Mouse (Mus musculus): ENCODE results near the gene Akap4. TPM values are rescaled to one million over a fixed set of nuclear protein-coding genes. Genes with fewer than 3 reads are reported as not detected.

Gene Akap4
- not detected in 2 replicates for polyA plus RNA-seq (2015; fragmentation: Nextera tagmentation; extraction: Ambion mirVana)

- no peak within 1 kb of the TSS for H3K4me2 ChIP-seq
- WGBS: 100% methylated on average over 1 of the region's 1 CpGs
- no peaks in the 10 kb centered on the region for H3K27me3 ChIP-seq (replicated peaks)
- H3K9me3 ChIP-seq (replicated peaks): no peaks in the 10 kb centered on the region
- no peak for ATAC-seq (ENCODE audit: low FRiP score)
- no peak within 1 kb of the TSS for H3K27ac ChIP-seq (replicated peaks)
- H3K36me3 ChIP-seq: no peaks in the 10 kb centered on the region
- no peaks in the 10 kb centered on the region for H3K4me1 ChIP-seq
- no peak within 1 kb of the TSS for H3K4me3 ChIP-seq (replicated peaks)
- no peak within 1 kb of the TSS for H3K9ac ChIP-seq (replicated peaks)
Measured at GRCm38 (mm10) chrX:7067219-7067618, at the start of gene Akap4. Gene Akap4, plus strand, starts transcription at chrX:7067519.

GRCm38 (mm10) chrX:7041519-7041918 lies 25.8 kb upstream of the Akap4 start, which contains the start of gene Ccnb3:
Gene Ccnb3, minus strand, starts transcription at chrX:7041619.
- Histone ChIP-seq H3K27me3 (replicated peaks) (no peaks in the 10 kb centered on the region), H3K36me3 (no peaks in the 10 kb centered on the region), H3K4me3 (replicated peaks) (no peak within 1 kb of the TSS), H3K27ac (replicated peaks) (no peak within 1 kb of the TSS), H3K9me3 (replicated peaks) (no peaks in the 10 kb centered on the region), H3K4me1 (no peaks in the 10 kb centered on the region), H3K4me2 (no peak within 1 kb of the TSS), H3K9ac (replicated peaks) (no peak within 1 kb of the TSS)
- 95% methylated on average over 19 of the region's 19 CpGs for WGBS
- no peak for ATAC-seq (ENCODE audit: low FRiP score)

GRCm38 (mm10) chrX:7057056-7057455 lies 10.3 kb upstream of the Akap4 start:
- no peaks in the 10 kb centered on the region for H3K27me3 ChIP-seq (replicated peaks)
- no peaks in the 10 kb centered on the region for H3K36me3 ChIP-seq
- H3K27ac ChIP-seq (replicated peaks): no peak overlapping the region
- no peak overlapping the region for H3K4me3 ChIP-seq (replicated peaks)
- no peak overlapping the region for H3K4me2 ChIP-seq
- H3K9me3 ChIP-seq (replicated peaks): no peaks in the 10 kb centered on the region
- no peaks in the 10 kb centered on the region for H3K4me1 ChIP-seq
- no peak overlapping the region for H3K9ac ChIP-seq (replicated peaks)
- no peak for ATAC-seq (ENCODE audit: low FRiP score)

- no peak overlapping the region for H3K9ac ChIP-seq (replicated peaks)
- no peak overlapping the region for H3K4me3 ChIP-seq (replicated peaks)
- no peak for ATAC-seq (ENCODE audit: low FRiP score)
- H3K9me3 ChIP-seq (replicated peaks): no peaks in the 10 kb centered on the region
- no peaks in the 10 kb centered on the region for H3K27me3 ChIP-seq (replicated peaks)
- no peak overlapping the region for H3K27ac ChIP-seq (replicated peaks)
- H3K36me3 ChIP-seq: no peaks in the 10 kb centered on the region
- H3K4me2 ChIP-seq: no peak overlapping the region
- WGBS: 89% methylated on average over 2 of the region's 2 CpGs
- H3K4me1 ChIP-seq: no peaks in the 10 kb centered on the region
Measured at GRCm38 (mm10) chrX:7057634-7058033, 9.7 kb upstream of the Akap4 start.

- Histone ChIP-seq H3K9me3 (replicated peaks) (no peaks in the 10 kb centered on the region), H3K36me3 (no peaks in the 10 kb centered on the region), H3K4me2 (no peak overlapping the region), H3K4me3 (replicated peaks) (no peak overlapping the region), H3K27me3 (replicated peaks) (no peaks in the 10 kb centered on the region), H3K9ac (replicated peaks) (no peak overlapping the region), H3K4me1 (no peaks in the 10 kb centered on the region), H3K27ac (replicated peaks) (no peak overlapping the region)
- no peak for ATAC-seq (ENCODE audit: low FRiP score)
Measured at GRCm38 (mm10) chrX:7064109-7064508, 3.2 kb upstream of the Akap4 start.

GRCm38 (mm10) chrX:7068002-7068401 lies 683 bp downstream of the Akap4 start:
- no peaks in the 10 kb centered on the region for H3K27me3 ChIP-seq (replicated peaks)
- H3K4me2 ChIP-seq: no peak overlapping the region
- no peaks in the 10 kb centered on the region for H3K4me1 ChIP-seq
- H3K4me3 ChIP-seq (replicated peaks): no peak overlapping the region
- WGBS: 82% methylated on average over 2 of the region's 2 CpGs
- H3K27ac ChIP-seq (replicated peaks): no peak overlapping the region
- no peak for ATAC-seq (ENCODE audit: low FRiP score)
- H3K9ac ChIP-seq (replicated peaks): no peak overlapping the region
- H3K36me3 ChIP-seq: no peaks in the 10 kb centered on the region
- no peaks in the 10 kb centered on the region for H3K9me3 ChIP-seq (replicated peaks)

- Histone ChIP-seq H3K9ac (replicated peaks) (no peak overlapping the region), H3K9me3 (replicated peaks) (no peaks in the 10 kb centered on the region), H3K4me3 (replicated peaks) (no peak overlapping the region), H3K27me3 (replicated peaks) (no peaks in the 10 kb centered on the region), H3K27ac (replicated peaks) (no peak overlapping the region), H3K36me3 (no peaks in the 10 kb centered on the region), H3K4me1 (no peaks in the 10 kb centered on the region), H3K4me2 (no peak overlapping the region)
- 85% methylated on average over 6 of the region's 6 CpGs for WGBS
- no peak for ATAC-seq (ENCODE audit: low FRiP score)
Measured at GRCm38 (mm10) chrX:7079820-7080429, 12.6 kb downstream of the Akap4 start.

GRCm38 (mm10) chrX:7085878-7086277 lies 18.6 kb downstream of the Akap4 start:
- ATAC-seq (ENCODE audit: low FRiP score): no peak
- 84% methylated on average over 1 of the region's 1 CpGs for WGBS
- no peak overlapping the region for H3K27ac ChIP-seq (replicated peaks)
- no peak overlapping the region for H3K4me2 ChIP-seq
- H3K9me3 ChIP-seq (replicated peaks): no peaks in the 10 kb centered on the region
- H3K27me3 ChIP-seq (replicated peaks): no peaks in the 10 kb centered on the region
- H3K4me1 ChIP-seq: no peaks in the 10 kb centered on the region
- H3K4me3 ChIP-seq (replicated peaks): no peak overlapping the region
- no peaks in the 10 kb centered on the region for H3K36me3 ChIP-seq
- no peak overlapping the region for H3K9ac ChIP-seq (replicated peaks)

- Histone ChIP-seq H3K4me3 (replicated peaks) (no peak overlapping the region), H3K27ac (replicated peaks) (no peak overlapping the region), H3K27me3 (replicated peaks) (no peaks in the 10 kb centered on the region), H3K9ac (replicated peaks) (no peak overlapping the region), H3K4me2 (no peak overlapping the region), H3K4me1 (no peaks in the 10 kb centered on the region), H3K36me3 (no peaks in the 10 kb centered on the region), H3K9me3 (replicated peaks) (no peaks in the 10 kb centered on the region)
- no peak for ATAC-seq (ENCODE audit: low FRiP score)
Measured at GRCm38 (mm10) chrX:7090323-7090722, 23.0 kb downstream of the Akap4 start.

GRCm38 (mm10) chrX:7102280-7102679 lies 35.0 kb downstream of the Akap4 start:
- H3K27ac ChIP-seq (replicated peaks): no peak overlapping the region
- no peak overlapping the region for H3K4me2 ChIP-seq
- ATAC-seq (ENCODE audit: low FRiP score): no peak
- no peak overlapping the region for H3K4me3 ChIP-seq (replicated peaks)
- H3K4me1 ChIP-seq: no peaks in the 10 kb centered on the region
- H3K27me3 ChIP-seq (replicated peaks): no peaks in the 10 kb centered on the region
- no peaks in the 10 kb centered on the region for H3K9me3 ChIP-seq (replicated peaks)
- H3K9ac ChIP-seq (replicated peaks): no peak overlapping the region
- no peaks in the 10 kb centered on the region for H3K36me3 ChIP-seq

GRCm38 (mm10) chrX:7114885-7115284 lies 47.6 kb downstream of the Akap4 start:
- H3K36me3 ChIP-seq: no peaks in the 10 kb centered on the region
- no peaks in the 10 kb centered on the region for H3K9me3 ChIP-seq (replicated peaks)
- no peak overlapping the region for H3K4me2 ChIP-seq
- ATAC-seq (ENCODE audit: low FRiP score): no peak
- no peak overlapping the region for H3K9ac ChIP-seq (replicated peaks)
- H3K4me1 ChIP-seq: no peaks in the 10 kb centered on the region
- no peak overlapping the region for H3K27ac ChIP-seq (replicated peaks)
- no peaks in the 10 kb centered on the region for H3K27me3 ChIP-seq (replicated peaks)
- no peak overlapping the region for H3K4me3 ChIP-seq (replicated peaks)
- WGBS: 80% methylated on average over 3 of the region's 3 CpGs

- WGBS: 85% methylated on average over 4 of the region's 4 CpGs
- Histone ChIP-seq H3K9ac (replicated peaks) (no peak overlapping the region), H3K4me1 (no peaks in the 10 kb centered on the region), H3K4me2 (no peak overlapping the region), H3K9me3 (replicated peaks) (no peaks in the 10 kb centered on the region), H3K27ac (replicated peaks) (no peak overlapping the region), H3K36me3 (no peaks in the 10 kb centered on the region), H3K4me3 (replicated peaks) (no peak overlapping the region), H3K27me3 (replicated peaks) (no peaks in the 10 kb centered on the region)
- ATAC-seq (ENCODE audit: low FRiP score): no peak
Measured at GRCm38 (mm10) chrX:7121618-7122280, 54.4 kb downstream of the Akap4 start.

Measured in neural tube, embryonic 15.5 days (tissue).